Mouse (Mus musculus) ES-E14 (cell line): ENCODE results near the gene Lbx2. TPM values are rescaled to one million over a fixed set of nuclear protein-coding genes. Genes with fewer than 3 reads are reported as not detected.
A peak's percentile ranks its signal among the peaks of the same experiment; 100 is the strongest.

ENCODE experiments used
- DNase-seq: peaks from one replicate; pipeline ENCODE4 v3.0.0-alpha.2; 2013; ENCODE audit warnings: low read depth, low spot score
- H3K27ac ChIP-seq: 2 replicates; pipeline ENCODE4 v1.5.1; 2012; ENCODE audit warnings: low read depth, mild to moderate bottlenecking, low read length, moderate library complexity, mixed read lengths; ENCODE audit not compliant: poor library complexity, insufficient read depth, severe bottlenecking
- H3K36me3 ChIP-seq: 2 replicates; pipeline ENCODE4 v1.6.1; 2012; ENCODE audit warnings: mild to moderate bottlenecking, low read length, moderate library complexity, mixed read lengths; ENCODE audit not compliant: control insufficient read depth, poor library complexity, insufficient read depth, severe bottlenecking
- H3K4me1 ChIP-seq, 2 experiments: fragments of 150-350 bp in 1 of 2; sonication (generic) in 1 of 2; 2 replicates each; pipeline ENCODE4 v1.6.1; 2012; ENCODE audit warnings: low read length in 2 of 2, mild to moderate bottlenecking in 1 of 2, mixed read lengths in 1 of 2; ENCODE audit not compliant: control insufficient read depth in 2 of 2, insufficient read depth in 2 of 2, poor library complexity in 1 of 2
- H3K4me3 ChIP-seq, 2 experiments: fragments of 150-350 bp in 1 of 2; sonication (generic) in 1 of 2; 2 replicates each; pipeline ENCODE4 v1.5.1; 2012; ENCODE audit warnings: low read length in 2 of 2, low read depth in 1 of 2, mild to moderate bottlenecking in 1 of 2, mixed read lengths in 1 of 2; ENCODE audit not compliant: insufficient read depth in 1 of 2, poor library complexity in 1 of 2, severe bottlenecking in 1 of 2
- H3K9ac ChIP-seq: 2 replicates; pipeline ENCODE4 v1.6.1; 2012; ENCODE audit warnings: low read depth, mild to moderate bottlenecking, low read length, mixed read lengths; ENCODE audit not compliant: poor library complexity, insufficient read depth, severe bottlenecking
- H3K9me3 ChIP-seq: fragments of 150-350 bp; sonication (generic); 2 replicates; pipeline ENCODE4 v1.6.1; 2012; ENCODE audit warnings: low read depth, mild to moderate bottlenecking, low read length; ENCODE audit not compliant: control insufficient read depth, insufficient read depth
- CHD2 ChIP-seq: IDR thresholded peaks from 2 replicates; pipeline ENCODE4 v1.6.1; 2014; ENCODE audit warnings: mild to moderate bottlenecking, low read depth, low read length, inconsistent platforms
- HCFC1 ChIP-seq: IDR thresholded peaks from 2 replicates; pipeline ENCODE4 v1.6.1; 2012; ENCODE audit warnings: low read length, inconsistent platforms, borderline replicate concordance; ENCODE audit not compliant: insufficient read depth
- MAFK ChIP-seq: IDR thresholded peaks from 2 replicates; pipeline ENCODE4 v1.6.1; 2014; ENCODE audit warnings: mild to moderate bottlenecking, low read depth, low read length, inconsistent platforms; ENCODE audit not compliant: insufficient read depth
- ZC3H11A ChIP-seq: IDR thresholded peaks from 2 replicates; pipeline ENCODE4 v1.6.1; 2012; ENCODE audit warnings: low read depth, mild to moderate bottlenecking, inconsistent platforms, low read length, borderline replicate concordance
- ZNF384 ChIP-seq: IDR thresholded peaks from 2 replicates; pipeline ENCODE4 v1.6.1; 2012; ENCODE audit warnings: low read depth, low read length, inconsistent platforms
- in situ Hi-C, 2 experiments: fragments of 600-800 bp; cut with MboI; formaldehyde crosslinking; loops; one replicate each; pipeline ENCODE4 v1.15.1; 2025; ENCODE audit warnings: low sequenced_read_pairs in 2 of 2, inconsistent platforms in 1 of 2; ENCODE audit not compliant: unreplicated experiment in 2 of 2
- total RNA-seq: library from RNA; depleted of rRNA; stranded (reverse); fragments of 300-350 nt; gene quantifications from 2 replicates; pipeline ENCODE4 v1.2.3, GENCODE M21; 2012

Lbx2 gene
- total RNA-seq, 1 experiment, result 0.62 TPM

- Histone ChIP-seq H3K4me3 (no peak overlapping the region), H3K9me3 (no peaks in the 10 kb centered on the region), H3K4me1 (peaks cover 0 to 2% of the 10 kb centered on the region in 2 experiments; a peak in 1 of 4 replicates), H3K36me3 (peaks cover 2% of the 10 kb centered on the region), H3K27ac (no peak overlapping the region), H3K9ac (no peak overlapping the region)
- DNase-seq, result no peak
- TF ChIP-seq CHD2, result no peak
- in situ Hi-C loops, result no loop called here
Measured at GRCm38 (mm10) chr6:83083497-83083896, 2.7 kb upstream of the Lbx2 start.

GRCm38 (mm10) chr6:83084477-83084876, 1.7 kb upstream of the Lbx2 start:
- Histone ChIP-seq H3K27ac (no peak overlapping the region), H3K36me3 (peaks cover 2% of the 10 kb centered on the region), H3K9me3 (no peaks in the 10 kb centered on the region), H3K4me1 (peaks cover 0 to 2% of the 10 kb centered on the region in 2 experiments; a peak in 1 of 4 replicates), H3K9ac (no peak overlapping the region), H3K4me3 (no peak overlapping the region)
- TF ChIP-seq ZNF384, result no peak
- no peak for TF ChIP-seq HCFC1
- no peak for TF ChIP-seq MAFK
- TF ChIP-seq ZC3H11A, result no peak
- no peak for TF ChIP-seq CHD2
- no peak for DNase-seq
- in situ Hi-C loops, result no loop called here

GRCm38 (mm10) chr6:83087205-83087925, 1.2 kb downstream of the Lbx2 start:
- peaks cover 0 to 2% of the 10 kb centered on the region in 2 experiments; a peak in 1 of 4 replicates for H3K4me1 ChIP-seq
- no peak for DNase-seq
- no peaks in the 10 kb centered on the region for H3K9me3 ChIP-seq
- no peak for TF ChIP-seq ZNF384
- no peak for TF ChIP-seq CHD2
- TF ChIP-seq MAFK, result no peak
- no peak for TF ChIP-seq HCFC1
- no peak for TF ChIP-seq ZC3H11A
- no peak overlapping the region for H3K9ac ChIP-seq
- no peak overlapping the region for H3K27ac ChIP-seq
- peak overlapping the region; percentile 37 to 61; a peak in 3 of 4 replicates for H3K4me3 ChIP-seq
- no peaks in the 10 kb centered on the region for H3K36me3 ChIP-seq
- in situ Hi-C loops, result no loop called here

- Histone ChIP-seq H3K4me3 (peak overlapping the region; percentile 37 to 61; a peak in 3 of 4 replicates), H3K9ac (no peak overlapping the region), H3K27ac (no peak overlapping the region), H3K4me1 (peaks cover 0 to 2% of the 10 kb centered on the region in 2 experiments; a peak in 1 of 4 replicates), H3K36me3 (no peaks in the 10 kb centered on the region), H3K9me3 (no peaks in the 10 kb centered on the region)
- no peak for DNase-seq
- TF ChIP-seq HCFC1, result no peak
- TF ChIP-seq ZNF384, result no peak
- TF ChIP-seq ZC3H11A, result no peak
- no peak for TF ChIP-seq CHD2
- TF ChIP-seq MAFK, result no peak
- in situ Hi-C loops, result no loop called here
Measured at GRCm38 (mm10) chr6:83087926-83088260, 1.7 kb downstream of the Lbx2 start.
